Mouse (Mus musculus): ENCODE results near the gene Oca2. TPM values are rescaled to one million over a fixed set of nuclear protein-coding genes. Genes with fewer than 3 reads are reported as not detected.
A peak's percentile ranks its signal among the peaks of the same experiment; 100 is the strongest.

Gene Oca2
- under 1 TPM in 1 of 2 experiments, not detected in 1; 0.25 TPM for total RNA-seq (2021)

DNA sequence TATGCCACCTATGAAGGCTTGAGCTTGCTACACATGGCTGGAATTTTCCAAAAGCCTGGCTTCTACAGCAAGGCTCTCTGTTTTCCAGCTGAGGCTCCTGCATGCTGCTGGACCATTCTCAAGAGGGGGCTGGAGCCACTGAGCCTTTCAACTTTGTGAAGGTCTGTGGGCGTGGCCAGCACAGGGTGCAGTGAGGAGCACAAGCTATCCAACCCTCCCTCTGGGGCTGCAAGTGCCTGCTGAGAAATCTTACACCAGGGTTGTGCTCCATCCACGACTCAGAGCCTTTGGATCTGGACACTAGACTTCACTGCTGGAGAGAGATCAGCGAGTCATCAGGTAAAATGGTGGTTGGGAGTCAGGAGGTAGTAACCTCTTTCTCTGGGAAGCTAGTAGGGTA lies at the start of gene Oca2:
Oca2 (plus strand) TSS at position 218 of the 400 bp plus-strand sequence.
- DNase-seq: no peak
- intact Hi-C loops (cut with DNase I): no loop called here

DNA sequence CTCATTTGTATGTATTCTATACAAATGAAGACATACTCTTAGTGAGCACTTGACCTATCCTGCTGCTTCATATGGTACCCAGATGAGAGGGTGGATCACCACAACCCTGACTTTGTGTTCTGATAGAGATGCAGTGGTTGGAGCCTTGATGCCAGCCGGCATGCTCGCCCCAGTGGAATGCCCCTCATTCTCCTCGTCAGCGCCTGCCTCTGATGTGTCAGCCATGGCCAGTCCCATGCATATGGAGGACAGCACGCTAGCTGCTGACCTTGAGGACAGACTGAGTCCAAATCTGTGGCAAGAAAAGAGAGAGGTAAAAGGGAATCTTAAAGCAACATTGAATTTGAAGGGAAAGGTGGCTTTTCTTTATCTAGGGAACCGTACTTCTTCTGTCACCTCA lies 48.5 kb upstream of the Oca2 start:
- intact Hi-C loops (cut with DNase I): no loop called here
- no peak for DNase-seq

DNA sequence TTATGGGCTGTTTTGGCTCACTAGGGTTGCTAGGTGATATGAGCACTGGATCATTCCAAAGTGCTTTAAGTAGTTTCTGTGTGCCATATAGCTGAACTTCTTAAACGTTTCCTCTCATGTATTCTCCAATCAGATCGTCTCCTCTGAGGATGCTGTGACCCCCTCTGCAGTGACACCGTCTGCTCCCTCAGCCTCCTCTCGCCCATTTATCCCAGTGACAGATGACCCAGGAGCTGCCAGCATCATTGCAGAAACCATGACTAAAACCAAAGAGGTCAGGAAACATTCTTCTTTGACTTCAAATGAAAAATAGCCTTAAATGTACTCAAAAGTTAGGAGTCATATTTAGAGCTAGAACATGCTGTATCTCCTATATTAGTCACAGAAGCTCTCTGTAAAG lies 47.9 kb upstream of the Oca2 start:
- intact Hi-C loops (cut with DNase I): no loop called here
- DNase-seq: no peak

DNA sequence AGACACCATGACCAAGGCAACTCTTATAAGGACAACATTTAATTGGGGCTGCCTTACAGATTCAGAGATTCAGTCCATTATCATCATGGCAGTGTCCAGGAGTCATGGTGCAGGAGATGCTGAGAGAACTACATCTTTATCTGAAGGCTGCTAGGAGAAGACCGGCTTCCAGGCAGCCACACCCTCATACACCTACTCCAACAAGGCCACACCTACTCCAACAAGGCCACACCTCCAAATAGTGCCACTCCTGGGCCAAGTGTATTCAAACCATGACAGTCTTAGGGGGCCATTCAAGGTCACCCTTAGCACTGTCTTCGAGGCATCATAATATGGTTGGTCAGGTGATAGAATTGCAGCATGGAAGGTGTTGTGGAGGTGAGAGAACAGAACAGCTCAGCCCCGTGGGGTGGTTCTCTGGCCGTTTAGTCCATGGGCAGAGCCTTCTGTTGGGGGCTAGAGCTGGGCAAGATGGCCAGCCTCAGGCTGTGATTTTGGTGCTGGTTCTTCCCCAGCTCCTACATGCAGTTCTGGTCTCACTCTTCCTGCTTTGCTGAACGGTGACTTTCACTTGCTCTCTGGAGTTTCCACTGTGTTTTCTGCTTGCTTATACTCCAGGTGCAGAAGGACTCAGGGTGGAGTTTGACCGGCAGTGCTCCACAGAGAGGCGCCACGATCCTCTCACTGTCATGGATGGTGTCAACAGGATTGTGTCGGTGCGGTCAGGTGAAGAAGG lies 37.9 kb upstream of the Oca2 start:
- no peak for DNase-seq
- intact Hi-C loops (cut with DNase I): no loop called here

DNA sequence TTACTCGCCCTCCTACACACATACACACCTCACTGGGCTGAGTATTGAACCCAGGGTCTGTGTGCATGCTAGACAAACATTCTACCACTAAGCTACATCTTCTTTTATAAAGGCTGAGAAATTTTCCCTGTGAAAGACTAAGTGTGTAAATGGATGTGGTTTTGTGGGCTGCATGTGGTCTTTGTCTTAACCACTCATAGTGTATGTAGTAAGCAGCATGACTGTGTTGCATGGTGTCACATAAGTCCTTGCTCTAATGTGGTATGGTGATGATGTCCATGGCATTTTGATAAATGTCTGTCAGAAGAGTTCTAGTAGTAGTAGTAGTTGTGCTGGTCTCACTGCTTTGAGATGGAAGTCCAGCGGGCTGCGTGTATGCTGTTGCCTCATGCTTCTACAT lies 36.7 kb upstream of the Oca2 start:
- intact Hi-C loops (cut with DNase I): no loop called here
- no peak for DNase-seq

DNA sequence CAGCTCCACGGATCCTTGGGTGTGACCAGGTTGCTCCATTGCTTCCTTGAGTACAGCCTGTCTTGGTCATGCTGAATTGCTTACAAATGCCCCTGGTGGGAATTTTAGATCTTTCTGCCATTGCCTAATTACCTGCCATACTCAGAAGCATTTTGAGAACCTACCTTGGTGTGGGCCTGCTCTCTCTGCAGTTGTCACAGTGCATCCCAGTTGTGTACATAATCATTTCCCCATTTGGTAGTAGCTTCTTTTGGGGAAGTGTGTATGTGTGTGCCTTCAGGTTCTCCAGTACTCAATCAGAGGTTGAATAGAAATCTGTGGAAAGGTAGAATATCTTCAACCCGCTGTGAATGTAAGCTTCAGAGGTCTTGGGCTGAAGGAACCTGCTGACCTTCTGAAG lies 36.3 kb upstream of the Oca2 start:
- no peak for DNase-seq
- intact Hi-C loops (cut with DNase I): no loop called here

DNA sequence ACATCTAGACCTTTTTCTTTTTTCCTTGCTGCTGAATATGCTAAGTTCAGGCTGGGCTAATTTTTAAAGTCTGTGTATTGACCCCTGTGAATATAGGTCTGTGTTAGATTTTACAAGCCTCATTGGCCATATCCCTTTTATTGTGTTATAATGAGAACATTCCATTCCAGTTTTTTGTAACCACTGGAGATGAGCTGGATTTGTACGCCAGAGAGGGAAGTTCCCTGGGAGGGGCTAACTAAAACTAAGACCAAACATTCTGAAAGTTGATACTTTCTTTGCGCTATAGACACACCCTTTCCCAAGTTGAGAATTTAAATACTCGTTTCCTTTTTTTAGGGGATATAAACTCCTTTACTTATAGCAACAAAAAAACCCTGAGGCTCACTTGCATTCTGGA lies 34.7 kb upstream of the Oca2 start:
- no peak for DNase-seq
- intact Hi-C loops (cut with DNase I): no loop called here

DNA sequence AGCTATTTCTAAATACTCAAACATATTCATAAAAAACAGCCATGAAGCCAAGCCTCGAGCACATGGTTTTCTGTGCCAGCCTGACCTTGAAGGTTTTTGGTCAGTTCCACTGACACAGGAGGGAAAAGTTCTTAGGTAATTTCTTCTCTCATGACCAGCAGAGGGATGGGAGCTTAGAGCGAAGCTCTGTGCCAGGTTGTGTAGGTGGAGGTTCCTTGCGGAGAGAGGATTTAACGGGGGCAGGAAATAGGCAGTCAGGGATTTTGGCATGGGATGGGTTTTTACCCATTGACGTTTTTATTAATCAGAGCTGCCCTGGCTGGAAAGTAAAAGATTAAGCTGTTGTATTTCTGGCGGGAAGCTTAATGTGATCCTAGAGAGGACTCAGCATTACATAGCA lies 18.7 kb upstream of the Oca2 start:
- intact Hi-C loops (cut with DNase I): no loop called here
- no peak for DNase-seq

DNA sequence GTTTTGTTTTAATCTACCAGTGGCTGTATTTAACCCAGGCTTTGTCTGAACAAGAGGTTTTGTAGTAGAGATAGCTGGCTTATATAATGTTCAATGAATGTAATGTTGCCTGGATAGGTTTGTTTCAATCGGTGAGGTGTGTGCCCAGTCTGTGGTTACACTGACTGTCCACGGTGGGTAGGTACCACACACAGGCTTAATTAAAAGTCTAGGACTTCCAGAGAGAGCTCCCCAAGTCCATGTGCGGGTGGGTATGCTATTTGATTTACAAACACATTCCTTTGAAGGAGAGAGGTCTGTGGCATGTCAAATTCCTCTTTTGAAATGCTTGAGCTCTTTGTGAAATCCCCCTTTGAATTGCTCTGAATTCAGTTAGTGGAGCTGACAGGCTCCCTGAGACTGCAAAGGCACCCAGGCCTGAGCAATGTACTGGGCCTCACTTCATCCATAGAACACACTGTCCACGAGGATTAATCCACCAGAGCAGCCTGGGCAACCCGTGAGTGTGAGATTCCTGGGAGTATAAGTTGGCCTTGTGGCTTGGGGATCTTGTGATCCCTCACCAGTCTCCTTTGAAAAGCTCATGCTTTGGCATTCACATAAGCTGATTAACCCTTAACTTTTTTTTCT lies 3.7 kb upstream of the Oca2 start:
- intact Hi-C loops (cut with DNase I): no loop called here
- DNase-seq: no peak

DNA sequence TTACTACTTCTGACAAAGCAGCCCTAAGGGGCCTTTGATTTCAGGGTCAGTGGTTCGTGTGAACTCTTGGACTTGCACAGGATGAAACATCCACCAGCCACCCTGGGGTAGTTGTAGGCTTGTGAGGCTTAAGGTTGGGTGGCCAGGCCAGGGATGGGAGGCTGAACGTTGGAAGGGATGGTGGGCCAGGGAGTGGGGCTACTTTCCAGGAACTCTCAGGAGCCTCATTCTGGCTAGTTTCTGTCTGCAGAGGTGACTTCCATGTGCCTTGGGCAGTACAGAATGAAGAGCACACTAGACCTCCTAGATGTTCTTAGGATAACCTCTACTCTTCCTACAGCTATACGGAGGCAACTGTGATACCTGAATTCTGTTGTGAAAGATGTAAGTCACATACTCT lies 2.9 kb upstream of the Oca2 start:
- intact Hi-C loops (cut with DNase I): no loop called here
- DNase-seq: no peak

DNA sequence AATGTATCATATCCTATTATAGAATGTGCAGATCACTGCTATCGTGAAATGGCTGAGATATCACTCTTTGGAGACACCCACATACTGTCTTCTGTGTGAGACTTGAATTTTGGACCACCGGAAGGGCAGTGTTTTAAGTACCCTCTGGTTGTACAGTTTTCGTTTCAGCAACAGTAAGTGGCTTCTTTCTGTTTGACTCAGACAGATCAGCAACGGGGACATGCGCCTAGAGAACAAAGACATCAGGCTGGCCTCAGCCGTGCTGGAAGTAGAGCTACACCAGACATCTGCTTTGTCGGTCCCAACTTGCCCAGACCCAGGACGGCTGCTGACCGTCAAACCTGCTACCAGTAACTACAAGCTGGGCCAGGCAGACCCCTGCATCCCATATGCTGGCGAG lies 15.0 kb downstream of the Oca2 start:
- DNase-seq: no peak
- intact Hi-C loops (cut with DNase I): no loop called here

DNA sequence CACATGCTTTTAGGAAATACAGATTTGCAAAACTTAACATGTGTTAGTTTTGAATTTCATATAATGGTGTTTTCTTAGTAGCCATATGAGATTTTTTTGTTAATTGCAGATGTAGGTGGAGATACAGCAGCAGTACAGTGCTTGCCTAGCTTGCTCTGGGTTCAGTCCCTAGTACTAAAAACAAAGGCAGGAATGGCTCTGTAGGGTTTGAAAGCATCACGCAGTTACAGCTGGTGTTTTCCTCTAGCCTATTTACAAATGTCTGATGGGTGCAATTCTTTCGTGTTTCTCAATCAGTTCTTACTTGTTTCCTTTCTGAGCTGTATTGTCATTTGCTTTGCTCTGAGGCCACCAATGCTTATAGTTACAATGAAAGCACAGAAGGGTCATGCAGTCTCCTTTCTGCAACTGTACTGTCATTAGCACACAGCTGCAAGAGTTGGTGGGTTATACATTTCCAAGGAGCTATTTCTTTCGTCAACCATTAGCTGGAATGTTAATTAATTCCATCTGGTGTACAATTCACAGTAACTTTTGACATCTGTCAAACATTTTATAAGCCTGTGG lies 18.4 kb downstream of the Oca2 start:
- DNase-seq: no peak

DNA sequence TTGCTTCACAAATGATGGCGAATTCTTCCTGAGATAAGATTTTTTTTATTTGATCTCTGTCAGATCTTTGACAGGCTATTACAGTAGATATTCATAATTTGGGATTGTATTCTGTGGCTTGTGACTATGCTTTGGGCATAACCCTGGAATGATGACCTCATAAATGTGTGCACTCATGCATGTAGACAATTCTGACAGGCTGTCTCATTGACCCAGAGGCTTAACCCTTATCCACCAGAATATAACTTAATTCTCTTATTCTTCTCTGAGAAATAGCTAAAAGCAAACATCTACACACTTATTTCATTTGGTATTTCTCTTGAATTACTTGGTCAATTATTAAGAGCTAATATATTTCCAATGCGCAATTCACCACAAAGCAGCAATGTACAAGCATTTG lies 37.9 kb downstream of the Oca2 start:
- intact Hi-C loops (cut with DNase I): no loop called here
- DNase-seq: no peak

More for the DNA sequence above, 18.4 kb downstream of the Oca2 start:
- intact Hi-C loops (cut with DNase I): no loop called here

DNA sequence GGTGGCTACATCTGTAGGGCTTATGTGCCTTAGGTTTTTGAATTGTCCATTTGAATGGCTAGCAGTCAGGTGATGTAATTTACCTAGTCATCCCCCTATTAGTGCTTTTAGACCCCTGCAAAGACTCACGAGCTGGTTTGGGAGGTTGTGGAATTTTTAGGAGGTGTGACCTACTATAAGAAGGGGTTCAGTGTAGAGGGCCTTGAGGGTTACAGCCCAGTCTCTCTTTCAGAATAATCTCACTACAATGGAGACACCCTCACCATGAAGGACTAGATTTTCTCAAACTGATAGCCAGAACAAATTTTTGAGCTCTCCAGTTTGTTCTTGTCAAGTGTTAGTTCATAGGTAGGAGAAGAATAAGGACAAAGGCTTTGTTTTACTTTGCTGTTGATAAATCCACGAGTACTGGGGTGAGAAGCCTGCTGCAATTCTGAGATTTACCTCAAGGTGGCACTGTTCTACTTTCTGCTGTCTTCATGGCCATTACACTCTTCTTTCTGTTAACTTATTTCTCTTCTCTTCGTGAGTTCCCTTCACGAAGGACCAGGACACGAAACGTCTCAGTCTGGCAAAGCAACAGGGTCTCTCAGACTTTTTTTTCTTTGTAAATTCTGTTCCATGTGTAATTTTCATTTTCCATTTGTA lies 52.0 kb downstream of the Oca2 start:
- peak; percentile 49 to 68 for DNase-seq

DNA sequence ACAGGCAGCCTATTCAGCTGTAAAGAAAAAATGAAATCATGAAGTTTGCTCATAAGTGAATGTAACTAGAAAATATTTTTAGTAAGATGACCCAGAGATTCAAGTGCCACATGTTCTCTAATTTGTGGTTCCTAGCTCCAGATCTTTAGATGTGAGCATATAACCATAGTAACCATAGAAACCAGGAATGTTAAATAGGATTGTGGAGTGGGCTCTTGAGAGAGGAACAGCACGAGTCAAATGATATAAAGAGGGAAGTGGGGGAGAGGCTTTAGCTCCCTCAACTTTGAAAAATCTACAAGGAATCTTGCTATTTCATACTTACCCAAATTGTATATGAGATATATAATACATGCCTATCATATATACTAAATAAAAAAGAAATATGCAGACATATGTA lies 64.8 kb downstream of the Oca2 start:
- no peak for DNase-seq
- intact Hi-C loops (cut with DNase I): no loop called here

More for the DNA sequence above, 52.0 kb downstream of the Oca2 start:
- intact Hi-C loops (cut with DNase I): loop anchor here (2.0 kb wide), 1 partner anchor 1183 kb away; no protein-coding TSS in a partner anchor

DNA sequence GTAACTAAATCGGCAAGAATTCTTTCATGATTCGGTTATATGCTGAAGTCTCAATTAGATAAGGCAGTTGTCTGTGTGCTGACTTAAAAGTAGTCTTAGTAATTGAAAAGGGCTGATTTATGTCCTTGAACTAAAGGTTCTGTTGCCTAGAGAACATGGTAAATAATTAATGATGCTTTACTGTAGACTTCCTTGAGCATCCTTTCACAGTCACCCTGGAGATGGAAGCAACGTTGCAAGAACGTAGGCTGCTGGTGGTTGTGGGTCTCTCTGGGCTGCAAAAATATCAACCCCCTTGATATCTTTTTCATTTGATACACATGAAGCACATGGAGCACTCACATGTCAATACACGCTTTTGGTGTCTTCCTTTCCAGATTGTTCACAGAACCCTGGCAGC lies 74.8 kb downstream of the Oca2 start:
- no peak for DNase-seq
- intact Hi-C loops (cut with DNase I): no loop called here

DNA sequence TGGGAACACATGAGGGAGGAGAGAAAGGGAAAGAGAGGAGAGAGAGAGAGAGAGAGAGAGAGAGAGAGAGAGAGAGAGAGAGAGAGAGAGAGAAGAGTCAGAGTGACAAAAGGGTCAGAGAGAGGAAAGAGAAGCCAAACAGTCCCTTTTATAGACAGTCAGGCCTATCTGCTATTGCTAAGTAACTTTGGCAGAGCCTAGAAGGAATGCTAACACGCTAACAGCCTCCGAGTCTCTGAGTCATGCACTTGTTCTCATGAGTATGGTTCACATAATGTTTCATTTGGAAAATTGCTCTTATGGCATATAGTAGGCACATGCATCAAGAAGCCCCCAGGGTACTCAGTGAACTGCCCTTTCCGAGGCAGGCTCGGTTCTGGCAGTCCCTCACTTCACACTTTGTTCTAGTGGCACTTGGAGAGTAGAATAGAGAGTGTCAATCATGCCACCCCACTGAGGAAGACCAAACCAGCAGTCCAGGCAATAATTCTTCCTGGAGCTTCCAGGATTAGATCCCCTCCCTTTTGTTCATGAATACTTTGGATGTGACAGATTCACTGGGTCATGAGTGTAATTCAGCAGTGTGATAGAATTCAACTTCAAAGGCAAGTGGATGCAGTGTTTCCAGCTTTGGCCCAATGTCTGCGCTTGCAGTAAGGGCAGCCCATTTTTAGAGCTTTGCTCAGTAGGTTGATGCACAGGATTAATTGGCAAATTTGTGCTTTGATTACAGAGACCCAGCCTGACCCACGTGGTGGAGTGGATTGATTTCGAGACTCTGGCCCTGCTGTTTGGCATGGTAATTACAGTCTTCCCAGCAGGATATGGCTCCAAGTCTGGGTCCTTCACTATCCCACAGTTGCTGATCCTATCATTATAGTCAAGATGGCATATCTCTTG lies 76.3 kb downstream of the Oca2 start:
- DNase-seq: no peak
- intact Hi-C loops (cut with DNase I): no loop called here

DNA sequence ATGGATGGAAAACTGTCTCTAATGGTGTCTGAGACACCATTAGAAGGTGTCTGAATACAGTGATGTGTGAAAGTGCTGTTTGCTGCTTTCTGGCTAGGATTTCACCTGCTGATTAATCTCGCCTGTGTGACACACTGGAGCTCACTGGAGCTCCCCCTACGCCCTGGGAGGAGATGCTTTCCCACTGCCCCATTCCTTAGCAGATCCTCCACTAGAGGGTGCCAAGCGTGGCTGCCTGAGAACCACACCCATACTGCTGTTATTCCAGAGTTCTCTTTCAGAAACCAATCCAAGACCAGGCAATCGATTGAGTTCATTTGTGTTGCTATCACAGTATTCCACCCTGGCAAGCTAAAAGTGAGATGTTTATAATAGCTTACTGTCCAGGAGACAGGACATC lies 88.2 kb downstream of the Oca2 start:
- intact Hi-C loops (cut with DNase I): no loop called here
- DNase-seq: peak in 1 of 2 experiments; percentile 8

DNA sequence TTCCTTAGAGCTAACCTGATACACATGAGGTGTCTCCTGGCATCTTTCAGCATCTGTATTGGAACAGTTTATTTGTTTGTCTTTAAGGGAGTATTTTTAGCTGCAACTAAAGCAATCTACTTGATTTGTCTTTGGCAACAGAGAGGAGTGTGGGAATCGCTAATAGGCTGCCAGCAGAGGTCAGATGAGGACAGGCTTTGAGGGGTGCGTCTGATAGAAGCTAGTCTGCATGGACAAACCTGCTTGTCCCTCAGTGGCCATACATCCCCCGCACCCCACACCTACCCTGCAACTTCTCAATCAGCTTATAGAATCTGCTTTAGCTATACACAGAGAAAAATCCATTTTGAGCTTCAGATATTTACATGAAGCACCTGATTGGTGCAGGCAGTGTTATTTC lies 109.0 kb downstream of the Oca2 start:
- intact Hi-C loops (cut with DNase I): no loop called here
- peak; percentile 48 to 58 for DNase-seq

DNA sequence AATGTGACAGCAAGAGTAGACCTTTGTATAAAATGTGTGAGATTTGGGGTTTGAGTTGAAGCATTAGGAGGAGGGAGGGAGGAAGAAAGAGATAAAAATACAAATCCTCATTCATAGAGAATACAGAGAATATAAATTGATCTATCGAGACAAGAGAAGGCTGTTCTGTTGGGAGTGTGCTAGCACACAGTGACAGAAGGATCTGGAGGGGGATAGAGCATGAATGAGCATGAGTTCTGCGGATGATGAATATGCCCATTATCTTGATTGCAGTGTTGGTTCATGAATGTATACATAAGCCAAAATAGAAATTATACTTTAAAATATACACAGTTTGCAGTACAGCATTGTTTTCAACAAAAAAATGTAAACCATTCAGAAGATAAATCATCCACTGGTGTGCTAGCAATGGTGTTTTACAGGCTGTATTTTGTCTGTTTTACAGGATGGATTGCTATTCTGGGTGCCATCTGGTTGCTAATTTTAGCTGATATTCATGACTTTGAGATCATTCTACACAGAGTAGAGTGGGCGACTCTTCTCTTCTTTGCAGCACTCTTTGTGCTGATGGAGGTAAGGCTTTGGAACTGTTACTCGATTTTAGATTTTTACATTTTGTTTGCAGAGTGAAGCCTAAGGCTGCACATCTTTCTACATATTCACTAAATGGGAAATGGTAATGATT lies 117.2 kb downstream of the Oca2 start:
- DNase-seq: no peak
- intact Hi-C loops (cut with DNase I): no loop called here
